Mouse (Mus musculus) liver, embryonic 11.5 days (tissue): ENCODE results near the gene Carmil1. TPM values are rescaled to one million over a fixed set of nuclear protein-coding genes. Genes with fewer than 3 reads are reported as not detected.
A peak's percentile ranks its signal among the peaks of the same experiment; 100 is the strongest.

Source experiments
- ATAC-seq: fragments of 200-750 bp; cut with Nextera tagmentation; replicated peaks from 2 replicates; pipeline ENCODE4 v1.8.0; 2017; ENCODE audit warnings: moderate number of reproducible peaks, mild to moderate bottlenecking, moderate TSS enrichment, moderate library complexity; ENCODE audit not compliant: low FRiP score
- DNase-seq: peaks from one replicate; pipeline ENCODE4 v3.0.0-alpha.2; 2017; ENCODE audit warnings: low spot score
- H3K27ac ChIP-seq: fragments of 300-500 bp; sonication (generic); 2 replicates; pipeline ENCODE4 v1.5.1; 2014; ENCODE audit warnings: mild to moderate bottlenecking, low read depth, low read length, control low read depth
- H3K27me3 ChIP-seq: fragments of 300-500 bp; sonication (generic); replicated peaks from 2 replicates; pipeline ENCODE4 v1.6.1; 2014; ENCODE audit warnings: low read length, mixed read lengths; ENCODE audit not compliant: control insufficient read depth, insufficient read depth
- H3K36me3 ChIP-seq: fragments of 300-500 bp; sonication (generic); 2 replicates; pipeline ENCODE4 v1.6.1; 2014; ENCODE audit warnings: mild to moderate bottlenecking, low read length, moderate library complexity, mixed read lengths; ENCODE audit not compliant: control insufficient read depth, insufficient read depth
- H3K4me1 ChIP-seq: fragments of 300-500 bp; sonication (generic); replicated peaks from 2 replicates; pipeline ENCODE4 v1.6.1; 2014; ENCODE audit warnings: low read length, mixed read lengths; ENCODE audit not compliant: control insufficient read depth, insufficient read depth
- H3K4me2 ChIP-seq: fragments of 300-500 bp; sonication (generic); 2 replicates; pipeline ENCODE4 v1.6.1; 2014; ENCODE audit warnings: mild to moderate bottlenecking, control low read depth, moderate library complexity
- H3K4me3 ChIP-seq: fragments of 300-500 bp; sonication (generic); 2 replicates; pipeline ENCODE4 v1.5.1; 2014; ENCODE audit warnings: low read depth, low read length, control low read depth
- H3K9ac ChIP-seq: fragments of 300-500 bp; sonication (generic); 2 replicates; pipeline ENCODE4 v1.6.1; 2014; ENCODE audit warnings: low read depth, low read length, control low read depth
- H3K9me3 ChIP-seq: fragments of 300-500 bp; sonication (generic); 2 replicates; pipeline ENCODE4 v1.6.1; 2016; ENCODE audit warnings: low read length, inconsistent platforms, mixed read lengths; ENCODE audit not compliant: control insufficient read depth
- WGBS: fragments of 180-500 bp; shearing (Covaris S2); extraction: QIAGEN DNeasy Blood & Tissue Kit; methylation state at CpG from one replicate; pipeline ENCODE4 v1.1.7; 2014; 5-methylcytosine and 5-hydroxymethylcytosine counted together
- polyA plus RNA-seq: library from polyadenylated mRNA; unstranded; fragments of >200 nt; fragmentation: Nextera tagmentation; extraction: Ambion mirVana; gene quantifications from 2 replicates; pipeline ENCODE4 v1.2.1, GENCODE M21; 2014

The Carmil1 gene
- polyA plus RNA-seq, 1 experiment from 2014 or later = 18.6 TPM

DNA sequence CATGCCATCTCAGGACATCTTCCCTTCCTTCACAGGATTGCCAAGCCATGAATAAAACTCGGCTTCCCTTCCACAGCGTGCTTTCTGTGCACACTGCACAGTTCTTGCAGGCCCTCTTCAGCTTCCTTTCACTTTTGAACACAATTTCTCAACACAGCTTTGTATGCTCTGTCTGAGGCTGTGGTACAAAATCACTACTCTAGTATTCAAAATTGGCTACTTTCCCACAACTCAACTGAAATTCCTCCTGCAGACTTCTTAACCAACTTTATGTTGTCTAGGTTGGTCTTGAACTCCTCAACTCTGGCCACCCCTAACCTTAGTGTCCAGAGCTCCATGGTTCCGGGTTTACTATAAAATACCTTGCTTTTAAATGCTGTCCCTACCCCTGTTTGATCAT lies 95.0 kb downstream of the Carmil1 start:
- Histone ChIP-seq H3K4me1 (no peaks in the 10 kb centered on the region), H3K36me3 (no peaks in the 10 kb centered on the region), H3K4me3 (no peak overlapping the region), H3K9ac (no peak overlapping the region), H3K27me3 (no peaks in the 10 kb centered on the region), H3K4me2 (no peak overlapping the region), H3K9me3 (no peaks in the 10 kb centered on the region), H3K27ac (no peak overlapping the region)
- ATAC-seq = no peak
- WGBS = 79% methylated on average over 3 of the region's 3 CpGs
- DNase-seq = no peak

- Histone ChIP-seq H3K27me3 (no peaks in the 10 kb centered on the region), H3K27ac (no peak overlapping the region), H3K36me3 (no peaks in the 10 kb centered on the region), H3K4me1 (no peaks in the 10 kb centered on the region), H3K9ac (no peak overlapping the region), H3K9me3 (no peaks in the 10 kb centered on the region), H3K4me2 (no peak overlapping the region), H3K4me3 (no peak overlapping the region)
- ATAC-seq = no peak
- WGBS = 68% methylated on average over 6 of the region's 6 CpGs
- no peak for DNase-seq
Measured at GRCm38 (mm10) chr13:24182878-24183277, 97.7 kb downstream of the Carmil1 start.

DNA sequence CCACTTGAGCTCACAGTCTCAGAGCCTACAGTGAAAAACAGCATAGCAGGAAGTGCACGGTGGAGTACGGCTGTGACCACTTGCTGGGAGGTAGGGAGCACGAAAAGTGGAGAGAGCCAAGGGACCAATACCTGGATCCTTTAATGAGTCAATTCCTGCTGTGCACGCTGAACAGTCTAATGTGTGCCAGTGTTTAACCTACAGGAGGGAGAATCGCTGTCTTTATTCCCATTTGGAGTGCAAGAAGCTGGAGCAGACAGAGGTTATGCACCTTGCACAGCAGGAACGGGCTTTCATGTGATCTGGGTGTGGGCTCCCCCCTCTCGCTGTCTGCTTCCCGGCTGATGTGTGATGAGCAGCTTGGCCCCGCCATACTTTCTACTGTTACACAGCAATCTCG lies 101.1 kb downstream of the Carmil1 start:
- H3K4me2 ChIP-seq = no peak overlapping the region
- H3K36me3 ChIP-seq = no peaks in the 10 kb centered on the region
- no peak overlapping the region for H3K27ac ChIP-seq
- WGBS = 88% methylated on average over 10 of the region's 10 CpGs
- no peak overlapping the region for H3K4me3 ChIP-seq
- H3K9me3 ChIP-seq = no peaks in the 10 kb centered on the region
- ATAC-seq (no peak), DNase-seq (no peak)
- H3K4me1 ChIP-seq = no peaks in the 10 kb centered on the region
- H3K9ac ChIP-seq = no peak overlapping the region
- no peaks in the 10 kb centered on the region for H3K27me3 ChIP-seq

DNA sequence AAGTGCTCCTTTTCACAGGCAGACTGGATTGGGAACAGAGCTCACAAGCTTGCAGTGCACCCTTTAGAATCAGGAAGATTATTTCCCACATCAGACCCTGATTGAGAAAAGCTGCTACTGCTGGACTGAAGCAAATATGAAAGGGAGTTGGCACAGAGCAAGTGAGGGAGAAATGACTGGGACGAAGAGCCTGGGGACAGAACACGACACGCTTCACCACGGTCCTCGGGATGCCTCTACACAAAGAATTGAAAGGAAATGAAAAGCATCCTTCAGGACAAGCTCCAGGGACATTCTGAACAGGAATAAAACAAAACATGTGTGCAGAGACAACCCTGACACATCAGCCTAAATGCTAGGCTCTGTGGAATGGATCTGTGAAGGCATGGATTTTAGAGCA lies 103.0 kb downstream of the Carmil1 start:
- Histone ChIP-seq H3K27ac (no peak overlapping the region), H3K9me3 (no peaks in the 10 kb centered on the region), H3K27me3 (no peaks in the 10 kb centered on the region), H3K4me1 (no peaks in the 10 kb centered on the region), H3K4me2 (no peak overlapping the region), H3K36me3 (no peaks in the 10 kb centered on the region), H3K4me3 (no peak overlapping the region), H3K9ac (no peak overlapping the region)
- DNase-seq (no peak), ATAC-seq (no peak)
- 80% methylated on average over 5 of the region's 5 CpGs for WGBS

- no peaks in the 10 kb centered on the region for H3K27me3 ChIP-seq
- H3K4me3 ChIP-seq = no peak overlapping the region
- DNase-seq (no peak), ATAC-seq (no peak)
- H3K9ac ChIP-seq = no peak overlapping the region
- H3K4me2 ChIP-seq = no peak overlapping the region
- no peak overlapping the region for H3K27ac ChIP-seq
- H3K9me3 ChIP-seq = no peaks in the 10 kb centered on the region
- H3K36me3 ChIP-seq = no peaks in the 10 kb centered on the region
- H3K4me1 ChIP-seq = no peaks in the 10 kb centered on the region
- 72% methylated on average over 4 of the region's 4 CpGs for WGBS
Measured at GRCm38 (mm10) chr13:24176835-24177234, 103.8 kb downstream of the Carmil1 start.

GRCm38 (mm10) chr13:24169658-24170057 lies 110.9 kb downstream of the Carmil1 start:
- Histone ChIP-seq H3K9ac (no peak overlapping the region), H3K27me3 (no peaks in the 10 kb centered on the region), H3K27ac (no peak overlapping the region), H3K36me3 (no peaks in the 10 kb centered on the region), H3K4me1 (no peaks in the 10 kb centered on the region), H3K9me3 (no peaks in the 10 kb centered on the region), H3K4me2 (no peak overlapping the region), H3K4me3 (no peak overlapping the region)
- DNase-seq (no peak), ATAC-seq (no peak)
- WGBS = 90% methylated on average over 1 of the region's 1 CpGs

GRCm38 (mm10) chr13:24163368-24163767 lies 117.2 kb downstream of the Carmil1 start:
- ATAC-seq (no peak), DNase-seq (no peak)
- Histone ChIP-seq H3K9me3 (no peaks in the 10 kb centered on the region), H3K4me2 (no peak overlapping the region), H3K4me3 (no peak overlapping the region), H3K9ac (no peak overlapping the region), H3K36me3 (no peaks in the 10 kb centered on the region), H3K4me1 (peaks cover 16% of the 10 kb centered on the region), H3K27ac (no peak overlapping the region), H3K27me3 (no peaks in the 10 kb centered on the region)
- 100% methylated on average over 1 of the region's 1 CpGs for WGBS

GRCm38 (mm10) chr13:24161105-24161504 lies 119.5 kb downstream of the Carmil1 start:
- peaks cover 18% of the 10 kb centered on the region for H3K4me1 ChIP-seq
- H3K36me3 ChIP-seq = no peaks in the 10 kb centered on the region
- ATAC-seq (no peak), DNase-seq (no peak)
- 0 out of 2 replicates have a peak overlapping the region, but pooled peaks have one; percentile 16 for H3K9ac ChIP-seq
- H3K4me3 ChIP-seq = no peak overlapping the region
- H3K4me2 ChIP-seq = no peak overlapping the region
- 71% methylated on average over 4 of the region's 4 CpGs for WGBS
- H3K27me3 ChIP-seq = no peaks in the 10 kb centered on the region
- peak overlapping the region; percentile 49; the same call in 1 of the 2 replicates for H3K27ac ChIP-seq
- H3K9me3 ChIP-seq = no peaks in the 10 kb centered on the region

- no peaks in the 10 kb centered on the region for H3K36me3 ChIP-seq
- ATAC-seq (peak; percentile 70), DNase-seq (peak; percentile 48)
- peak overlapping the region; percentile 41 for H3K9ac ChIP-seq
- H3K9me3 ChIP-seq = no peaks in the 10 kb centered on the region
- peaks cover 22% of the 10 kb centered on the region for H3K4me1 ChIP-seq
- H3K27ac ChIP-seq = peak overlapping the region; percentile 93
- H3K4me2 ChIP-seq = peak overlapping the region; percentile 46
- no peak overlapping the region for H3K4me3 ChIP-seq
- H3K27me3 ChIP-seq = no peaks in the 10 kb centered on the region
- 28% methylated on average over 4 of the region's 4 CpGs for WGBS
Measured at GRCm38 (mm10) chr13:24159972-24160371, 120.6 kb downstream of the Carmil1 start.
